Mouse (Mus musculus) liver, embryonic 16.5 days (tissue): ENCODE data around the gene Gm28897. TPM values are rescaled to one million over a fixed set of nuclear protein-coding genes. Genes with fewer than 3 reads are reported as not detected.
"Not testable (repeated sequence)": the region's sequence is repeated elsewhere in the genome, so short reads cannot be mapped to it uniquely, and the experiment has no call there.

Experiments used
- ATAC-seq: fragments of 200-750 bp; cut with Nextera tagmentation; 2 replicates; pipeline ENCODE4 v1.8.0; 2017; ENCODE audit warnings: low read depth, mild to moderate bottlenecking, moderate number of reproducible peaks, moderate library complexity
- H3K27ac ChIP-seq: fragments of 300-500 bp; sonication (generic); 2 replicates; pipeline ENCODE4 v1.5.1; 2014; ENCODE audit warnings: mild to moderate bottlenecking, low read length
- H3K27me3 ChIP-seq: fragments of 300-500 bp; sonication (generic); 2 replicates; pipeline ENCODE4 v1.6.1; 2014; ENCODE audit warnings: low read depth, low read length, mixed read lengths; ENCODE audit not compliant: control insufficient read depth, insufficient read depth
- H3K36me3 ChIP-seq: fragments of 300-500 bp; sonication (generic); 2 replicates; pipeline ENCODE4 v1.6.1; 2014; ENCODE audit warnings: mild to moderate bottlenecking; ENCODE audit not compliant: control insufficient read depth, insufficient read depth
- H3K4me1 ChIP-seq: fragments of 300-500 bp; sonication (generic); 2 replicates; pipeline ENCODE4 v1.6.1; 2014; ENCODE audit warnings: low read depth, low read length, mixed read lengths; ENCODE audit not compliant: control insufficient read depth
- H3K4me2 ChIP-seq: fragments of 300-500 bp; sonication (generic); 2 replicates; pipeline ENCODE4 v1.6.1; 2014; ENCODE audit warnings: low read depth, low read length, mixed read lengths
- H3K4me3 ChIP-seq: fragments of 300-500 bp; sonication (generic); 2 replicates; pipeline ENCODE4 v1.5.1; 2014; ENCODE audit warnings: low read depth, mild to moderate bottlenecking, low read length
- H3K9ac ChIP-seq: fragments of 300-500 bp; sonication (generic); 2 replicates; pipeline ENCODE4 v1.6.1; 2014; ENCODE audit warnings: low read depth, low read length
- H3K9me3 ChIP-seq: fragments of 300-500 bp; sonication (generic); replicated peaks from 2 replicates; pipeline ENCODE4 v1.6.1; 2016; ENCODE audit warnings: low read length; ENCODE audit not compliant: control insufficient read depth
- WGBS: fragments of 180-500 bp; shearing (Covaris S2); extraction: QIAGEN DNeasy Blood & Tissue Kit; methylation state at CpG from one replicate; pipeline ENCODE4 v1.1.7; 2014; ENCODE audit not compliant: insufficient replicate concordance; 5-methylcytosine and 5-hydroxymethylcytosine counted together
- polyA plus RNA-seq: library from polyadenylated mRNA; unstranded; fragments of >200 nt; fragmentation: Nextera tagmentation; extraction: Ambion mirVana; gene quantifications from 2 replicates; pipeline ENCODE4 v1.2.1, GENCODE M21; 2015

The Gm28897 gene
- polyA plus RNA-seq = not detected in 2 replicates

GRCm38 (mm10) chrY:80926695-80927094 lies at the start of gene Gm28897:
Gene Gm28897 (plus strand): TSS chrY:80926995.
- no CpG with 5 or more reads among the region's 6 CpGs for WGBS
- ATAC-seq, H3K4me3 ChIP-seq, H3K36me3 ChIP-seq, H3K4me2 ChIP-seq, H3K27ac ChIP-seq, H3K27me3 ChIP-seq, H3K9me3 ChIP-seq, H3K4me1 ChIP-seq, H3K9ac ChIP-seq: not testable (repeated sequence)
